Mouse (Mus musculus) ES-Bruce4 (cell line): ENCODE results near the gene Capzb.

ENCODE experiments used
- CTCF ChIP-seq: IDR thresholded peaks from one replicate; pipeline ENCODE4 v1.8.1; 2011; ENCODE audit warnings: low read depth, low read length
- EP300 ChIP-seq: IDR thresholded peaks from 2 replicates; pipeline ENCODE4 v1.6.1; 2011; ENCODE audit warnings: low read depth, low read length; ENCODE audit not compliant: insufficient read depth
- POLR2A ChIP-seq: IDR thresholded peaks from one replicate; pipeline ENCODE4 v1.8.1; 2011; ENCODE audit warnings: low read length; ENCODE audit not compliant: insufficient read depth

- no peak for TF ChIP-seq EP300
- no peak for TF ChIP-seq CTCF
- no peak for TF ChIP-seq POLR2A
Measured at GRCm38 (mm10) chr4:139284877-139285276, 92.2 kb downstream of the Capzb start.
